Mouse (Mus musculus) ES-E14 (cell line): ENCODE data around the gene Csnk2b. TPM values are rescaled to one million over a fixed set of nuclear protein-coding genes. Genes with fewer than 3 reads are reported as not detected.

Experiments used
- DNase-seq: peaks from one replicate; pipeline ENCODE4 v3.0.0-alpha.2; 2013; ENCODE audit warnings: low read depth, low spot score
- H3K27ac ChIP-seq: 2 replicates; pipeline ENCODE4 v1.5.1; 2012; ENCODE audit warnings: low read depth, mild to moderate bottlenecking, low read length, moderate library complexity, mixed read lengths; ENCODE audit not compliant: poor library complexity, insufficient read depth, severe bottlenecking
- H3K36me3 ChIP-seq: 2 replicates; pipeline ENCODE4 v1.6.1; 2012; ENCODE audit warnings: mild to moderate bottlenecking, low read length, moderate library complexity, mixed read lengths; ENCODE audit not compliant: control insufficient read depth, poor library complexity, insufficient read depth, severe bottlenecking
- H3K4me1 ChIP-seq, 2 experiments: fragments of 150-350 bp in 1 of 2; sonication (generic) in 1 of 2; 2 replicates each; pipeline ENCODE4 v1.6.1; 2012; ENCODE audit warnings: low read length in 2 of 2, mild to moderate bottlenecking in 1 of 2, mixed read lengths in 1 of 2; ENCODE audit not compliant: control insufficient read depth in 2 of 2, insufficient read depth in 2 of 2, poor library complexity in 1 of 2
- H3K4me3 ChIP-seq, 2 experiments: fragments of 150-350 bp in 1 of 2; sonication (generic) in 1 of 2; 2 replicates each; pipeline ENCODE4 v1.5.1; 2012; ENCODE audit warnings: low read length in 2 of 2, low read depth in 1 of 2, mild to moderate bottlenecking in 1 of 2, mixed read lengths in 1 of 2; ENCODE audit not compliant: insufficient read depth in 1 of 2, poor library complexity in 1 of 2, severe bottlenecking in 1 of 2
- H3K9ac ChIP-seq: 2 replicates; pipeline ENCODE4 v1.6.1; 2012; ENCODE audit warnings: low read depth, mild to moderate bottlenecking, low read length, mixed read lengths; ENCODE audit not compliant: poor library complexity, insufficient read depth, severe bottlenecking
- H3K9me3 ChIP-seq: fragments of 150-350 bp; sonication (generic); 2 replicates; pipeline ENCODE4 v1.6.1; 2012; ENCODE audit warnings: low read depth, mild to moderate bottlenecking, low read length; ENCODE audit not compliant: control insufficient read depth, insufficient read depth
- CHD2 ChIP-seq: IDR thresholded peaks from 2 replicates; pipeline ENCODE4 v1.6.1; 2014; ENCODE audit warnings: mild to moderate bottlenecking, low read depth, low read length, inconsistent platforms
- HCFC1 ChIP-seq: IDR thresholded peaks from 2 replicates; pipeline ENCODE4 v1.6.1; 2012; ENCODE audit warnings: low read length, inconsistent platforms, borderline replicate concordance; ENCODE audit not compliant: insufficient read depth
- MAFK ChIP-seq: IDR thresholded peaks from 2 replicates; pipeline ENCODE4 v1.6.1; 2014; ENCODE audit warnings: mild to moderate bottlenecking, low read depth, low read length, inconsistent platforms; ENCODE audit not compliant: insufficient read depth
- ZC3H11A ChIP-seq: IDR thresholded peaks from 2 replicates; pipeline ENCODE4 v1.6.1; 2012; ENCODE audit warnings: low read depth, mild to moderate bottlenecking, inconsistent platforms, low read length, borderline replicate concordance
- ZNF384 ChIP-seq: IDR thresholded peaks from 2 replicates; pipeline ENCODE4 v1.6.1; 2012; ENCODE audit warnings: low read depth, low read length, inconsistent platforms
- in situ Hi-C, 2 experiments: fragments of 600-800 bp; cut with MboI; formaldehyde crosslinking; loops; one replicate each; pipeline ENCODE4 v1.15.1; 2025; ENCODE audit warnings: low sequenced_read_pairs in 2 of 2, inconsistent platforms in 1 of 2; ENCODE audit not compliant: unreplicated experiment in 2 of 2
- total RNA-seq: library from RNA; depleted of rRNA; stranded (reverse); fragments of 300-350 nt; gene quantifications from 2 replicates; pipeline ENCODE4 v1.2.3, GENCODE M21; 2012

Csnk2b gene
- total RNA-seq, 1 experiment, result 98.6 TPM

- Histone ChIP-seq H3K36me3 (no peaks in the 10 kb centered on the region), H3K9ac (no peak within 1 kb of the TSS), H3K4me3 (no peak within 1 kb of the TSS), H3K4me1 (peaks cover 0 to 3% of the 10 kb centered on the region in 2 experiments; a peak in 1 of 4 replicates), H3K27ac (no peak within 1 kb of the TSS), H3K9me3 (no peaks in the 10 kb centered on the region)
- DNase-seq, result no peak
- in situ Hi-C loops, result loop anchor here in 1 of 2 experiments (25.0 kb wide), 1 partner anchor 96 kb away; the partner anchor contains the start of genes Vars and Vwa7
- no peak for TF ChIP-seq HCFC1
Observed at GRCm38 (mm10) chr17:35108097-35108496, 13.8 kb downstream of the Csnk2b start, which contains the start of gene Ly6g5c. Gene Ly6g5c, plus strand, starts transcription at chr17:35108279.

GRCm38 (mm10) chr17:35106522-35106921 is 15.3 kb downstream of the Csnk2b start:
- no peak overlapping the region for H3K9ac ChIP-seq
- peaks cover 7% of the 10 kb centered on the region; the same call in 1 of the 2 replicates for H3K36me3 ChIP-seq
- peaks cover 0 to 3% of the 10 kb centered on the region in 2 experiments; a peak in 1 of 4 replicates for H3K4me1 ChIP-seq
- in situ Hi-C loops, result loop anchor here in 1 of 2 experiments (25.0 kb wide), 1 partner anchor 94 kb away; the partner anchor contains the start of genes Vars and Vwa7
- H3K9me3 ChIP-seq, result no peaks in the 10 kb centered on the region
- TF ChIP-seq HCFC1 (no peak), ZC3H11A (no peak), CHD2 (no peak), ZNF384 (no peak), MAFK (no peak)
- H3K27ac ChIP-seq, result no peak overlapping the region
- H3K4me3 ChIP-seq, result no peak overlapping the region
- DNase-seq, result no peak

- H3K27ac ChIP-seq, result no peak overlapping the region
- peak; percentile 62 for TF ChIP-seq ZNF384
- no peak; the same call in 1 of the 2 replicates for TF ChIP-seq ZC3H11A
- no peak for TF ChIP-seq MAFK
- TF ChIP-seq CHD2, result no peak
- no peak for TF ChIP-seq HCFC1
Observed at GRCm38 (mm10) chr17:35105740-35106389, 16.0 kb downstream of the Csnk2b start.

GRCm38 (mm10) chr17:35104754-35105153 is 17.1 kb downstream of the Csnk2b start:
- Histone ChIP-seq H3K4me1 (peaks cover 0 to 7% of the 10 kb centered on the region in 2 experiments; a peak in 1 of 4 replicates), H3K9me3 (no peaks in the 10 kb centered on the region), H3K4me3 (no peak overlapping the region), H3K9ac (no peak overlapping the region), H3K36me3 (peaks cover 14% of the 10 kb centered on the region; the same call in 1 of the 2 replicates), H3K27ac (no peak overlapping the region)
- no peak for DNase-seq
- in situ Hi-C loops, result loop anchor here in 1 of 2 experiments (25.0 kb wide), 1 partner anchor 92 kb away; the partner anchor contains the start of genes Vars and Vwa7
- TF ChIP-seq MAFK (no peak), ZC3H11A (no peak), HCFC1 (no peak), CHD2 (no peak), ZNF384 (no peak)

More at GRCm38 (mm10) chr17:35105740-35106389, 16.0 kb downstream of the Csnk2b start:
- H3K9me3 ChIP-seq, result no peaks in the 10 kb centered on the region
- in situ Hi-C loops, result loop anchor here in 1 of 2 experiments (25.0 kb wide), 1 partner anchor 94 kb away; the partner anchor contains the start of genes Vars and Vwa7
- H3K36me3 ChIP-seq, result peaks cover 12% of the 10 kb centered on the region; the same call in 1 of the 2 replicates
- DNase-seq, result no peak
- H3K4me3 ChIP-seq, result no peak overlapping the region; a peak in 1 of 4 replicates
- peaks cover 0 to 3% of the 10 kb centered on the region in 2 experiments; a peak in 1 of 4 replicates for H3K4me1 ChIP-seq
- no peak overlapping the region for H3K9ac ChIP-seq
